Mouse (Mus musculus) heart, postnatal 0 days (tissue): ENCODE data around the gene Ogg1.

Experiments
- CTCF ChIP-seq: IDR thresholded peaks from 2 replicates; pipeline ENCODE4 v1.5.1; 2016; ENCODE audit warnings: antibody characterized with exemption, control low read depth, low read depth
- EP300 ChIP-seq: IDR thresholded peaks from 2 replicates; pipeline ENCODE4 v1.6.1; 2016; ENCODE audit warnings: antibody characterized with exemption, low read depth

DNA sequence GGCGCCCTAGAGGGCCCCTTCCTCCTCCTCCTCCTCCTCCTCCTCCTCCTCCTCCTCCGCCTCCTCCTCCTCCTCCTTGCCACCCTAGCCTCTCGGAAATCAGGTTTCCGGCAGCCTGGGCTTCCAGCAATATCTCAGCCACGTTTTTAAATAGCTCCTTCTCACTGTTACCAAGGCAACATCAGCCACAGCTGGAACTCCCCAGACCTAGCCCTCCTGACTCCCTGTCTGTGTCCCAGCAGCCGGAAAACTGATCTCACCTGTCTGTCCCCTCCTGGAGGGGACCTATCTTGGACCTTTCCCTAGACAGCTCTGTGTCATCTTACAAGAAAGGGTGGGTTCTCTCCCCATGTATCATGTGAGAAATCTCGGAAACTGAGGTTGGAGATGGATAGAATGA, 15.5 kb downstream of the Ogg1 start:
- no peak for TF ChIP-seq EP300
- TF ChIP-seq CTCF = no peak
